Mouse (Mus musculus): Measurements from ENCODE around the gene Ak8.

Ak8 gene

DNA sequence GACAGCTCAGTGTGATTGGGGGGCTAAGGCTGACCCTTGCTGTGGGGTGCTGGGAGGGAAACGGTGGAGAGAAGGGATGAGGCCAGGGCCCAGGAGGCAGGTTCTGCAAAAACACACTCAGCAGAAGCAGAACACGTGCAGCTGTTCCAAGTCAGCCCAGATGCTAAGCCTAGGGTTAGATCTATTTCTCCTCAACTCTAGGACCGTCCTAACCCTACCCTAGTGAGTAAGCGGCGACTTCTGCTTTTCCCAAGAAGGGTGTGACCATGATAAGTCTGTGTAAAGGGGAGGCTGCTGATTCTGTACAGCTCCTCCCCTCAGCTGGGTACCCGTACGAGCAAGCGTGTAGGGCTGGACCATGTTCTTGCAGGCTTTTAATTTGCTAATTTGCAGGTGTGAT, 96.3 kb downstream of the Ak8 start:
- DNase-seq (ENCODE audit: low spot score in 2 of 2) = no peak

DNA sequence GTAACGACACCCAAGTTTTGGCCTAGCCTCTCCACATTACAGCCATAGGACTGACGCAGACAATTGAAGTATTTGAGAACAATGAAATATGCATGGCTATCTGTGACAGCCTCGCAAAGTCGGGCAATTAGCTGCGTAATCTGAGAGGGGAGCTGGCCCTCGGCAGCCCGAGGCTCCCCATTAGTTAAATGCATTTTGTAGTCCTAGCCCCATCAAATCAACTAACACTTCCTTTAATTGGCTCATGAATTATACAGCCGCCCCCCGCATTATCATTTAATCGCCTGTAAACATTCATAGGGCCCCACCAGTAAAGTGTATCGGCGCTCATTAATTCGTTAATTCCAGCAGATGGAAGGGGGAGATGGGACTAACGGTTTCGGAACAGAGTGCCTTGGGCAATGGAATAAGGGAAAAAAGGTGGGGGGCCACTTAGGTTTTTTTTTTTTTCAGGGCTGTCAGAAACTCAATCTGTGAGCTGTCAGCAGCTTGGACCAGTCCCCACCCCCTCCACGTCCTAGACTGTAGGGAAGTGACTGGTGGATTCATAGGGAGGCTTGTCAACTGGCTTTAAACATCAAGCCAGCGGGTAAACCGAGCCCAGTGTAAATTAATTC, 97.6 kb downstream of the Ak8 start:
- DNase-seq (ENCODE audit: low spot score in 2 of 2) = no peak

DNA sequence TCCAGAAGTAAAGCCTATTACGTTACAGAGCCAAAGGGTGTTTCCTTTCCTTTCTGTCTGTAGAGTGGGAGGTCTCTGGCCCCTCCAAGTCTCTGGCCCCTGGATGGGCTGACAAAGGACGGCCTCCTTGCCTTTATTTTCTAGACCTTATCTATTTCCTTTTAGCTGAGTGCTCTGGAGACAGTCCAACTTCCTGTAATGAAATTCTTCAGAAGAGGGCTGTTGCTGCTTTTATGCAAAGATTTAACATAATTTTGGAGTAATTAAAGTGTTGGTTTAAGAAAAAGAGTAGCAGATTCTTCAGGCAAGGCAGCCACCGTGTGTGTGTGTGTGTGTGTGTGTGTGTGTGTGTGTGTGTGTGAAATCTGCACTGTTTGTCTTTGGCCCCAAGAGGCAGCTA, 98.4 kb downstream of the Ak8 start:
- no peak for DNase-seq (ENCODE audit: low spot score in 2 of 2)

DNA sequence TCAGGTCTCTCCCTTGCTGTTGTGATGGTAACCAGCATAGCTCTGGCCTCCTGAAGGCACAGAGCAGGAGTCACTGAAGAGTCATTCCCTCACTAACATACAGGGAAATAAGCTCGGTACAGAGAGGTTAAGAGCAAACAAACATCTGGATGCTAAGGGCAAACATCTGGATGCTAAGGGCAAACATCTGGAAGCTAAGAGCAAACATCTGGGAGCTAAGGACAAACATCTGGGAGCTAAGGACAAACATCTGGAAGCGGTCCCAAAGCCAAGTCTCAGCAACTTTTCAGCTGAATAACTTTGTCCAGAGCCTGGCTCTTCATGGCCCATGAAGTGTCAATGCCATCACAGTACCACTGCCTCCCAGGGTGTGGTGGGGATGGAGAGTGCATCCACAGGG, 99.6 kb downstream of the Ak8 start:
- DNase-seq (ENCODE audit: low spot score in 2 of 2) = no peak

- DNase-seq (ENCODE audit: low spot score in 2 of 2) = no peak
These were observed 103.4 kb downstream of the Ak8 start for GRCm38 (mm10) chr2:28803406-28803805.

DNA sequence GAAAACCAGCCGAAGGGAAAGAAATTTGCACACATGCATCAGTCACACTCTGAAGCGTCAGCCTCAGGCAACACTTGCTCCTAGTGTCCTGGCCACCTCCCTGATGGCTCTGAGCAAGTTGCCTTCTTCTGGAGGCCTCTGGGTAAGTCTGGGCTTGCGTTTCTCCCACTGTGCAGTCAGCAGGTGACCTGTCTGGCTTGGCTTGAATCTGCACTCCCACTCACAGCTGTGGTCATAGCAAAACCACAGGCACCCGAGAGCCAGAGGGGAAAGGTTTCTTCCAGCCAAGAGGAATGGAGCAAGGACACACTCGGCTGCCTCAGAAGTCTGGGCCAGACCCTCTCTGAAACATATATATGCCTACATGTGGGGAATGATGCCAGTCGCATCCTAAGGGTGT, 108.9 kb downstream of the Ak8 start:
- DNase-seq (ENCODE audit: low spot score in 2 of 2) = no peak

GRCm38 (mm10) chr2:28810260-28811013, 110.5 kb downstream of the Ak8 start:
- DNase-seq (ENCODE audit: low spot score in 2 of 2) = no peak

DNA sequence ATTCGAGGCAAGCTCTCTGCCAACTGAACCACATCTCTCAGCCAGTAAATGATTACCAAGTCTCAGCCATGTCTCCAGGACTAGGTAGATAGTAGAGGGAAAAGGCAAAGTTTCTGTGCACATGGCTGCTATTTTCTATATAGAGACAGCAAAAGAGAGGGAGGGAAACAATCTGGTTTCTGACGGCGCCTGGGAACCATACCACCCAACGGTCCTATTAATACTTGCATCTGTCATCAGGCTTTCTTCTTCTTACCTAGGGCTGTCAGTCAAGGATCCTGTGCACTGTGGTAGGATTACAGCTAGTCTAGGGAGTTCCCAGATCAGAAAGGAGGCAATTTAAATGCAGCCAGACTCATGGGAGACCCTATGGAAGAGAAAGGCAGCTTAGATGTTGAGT, 118.9 kb downstream of the Ak8 start:
- DNase-seq (ENCODE audit: low spot score in 2 of 2) = no peak

DNA sequence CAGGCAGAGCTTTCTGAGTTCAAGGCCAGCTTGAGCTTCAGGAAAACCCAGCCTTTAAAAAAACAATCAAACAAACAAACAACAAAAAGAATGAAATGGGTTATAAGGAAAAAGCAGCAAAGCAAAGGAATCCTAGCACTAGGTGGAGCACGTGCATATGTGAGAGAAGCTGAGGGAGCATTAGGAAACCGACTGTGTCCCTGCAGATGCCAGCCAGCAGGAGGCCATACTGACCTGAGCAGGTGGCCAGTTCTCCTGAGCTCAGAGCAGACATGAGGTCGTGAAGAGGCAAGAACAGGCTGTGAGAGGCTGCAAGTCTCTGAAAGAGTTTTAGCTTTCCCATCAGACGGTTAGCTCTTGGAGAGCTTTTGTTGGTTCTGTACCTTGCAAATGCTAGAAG, 129.3 kb downstream of the Ak8 start:
- DNase-seq (ENCODE audit: low spot score in 2 of 2) = no peak

- no peak for DNase-seq (ENCODE audit: low spot score in 2 of 2)
These were observed 136.4 kb downstream of the Ak8 start for GRCm38 (mm10) chr2:28836181-28836940.

GRCm38 (mm10) chr2:28839501-28840221, 139.7 kb downstream of the Ak8 start:
- peak in 1 of 2 experiments; percentile 42 for DNase-seq (ENCODE audit: low spot score in 2 of 2)

DNA sequence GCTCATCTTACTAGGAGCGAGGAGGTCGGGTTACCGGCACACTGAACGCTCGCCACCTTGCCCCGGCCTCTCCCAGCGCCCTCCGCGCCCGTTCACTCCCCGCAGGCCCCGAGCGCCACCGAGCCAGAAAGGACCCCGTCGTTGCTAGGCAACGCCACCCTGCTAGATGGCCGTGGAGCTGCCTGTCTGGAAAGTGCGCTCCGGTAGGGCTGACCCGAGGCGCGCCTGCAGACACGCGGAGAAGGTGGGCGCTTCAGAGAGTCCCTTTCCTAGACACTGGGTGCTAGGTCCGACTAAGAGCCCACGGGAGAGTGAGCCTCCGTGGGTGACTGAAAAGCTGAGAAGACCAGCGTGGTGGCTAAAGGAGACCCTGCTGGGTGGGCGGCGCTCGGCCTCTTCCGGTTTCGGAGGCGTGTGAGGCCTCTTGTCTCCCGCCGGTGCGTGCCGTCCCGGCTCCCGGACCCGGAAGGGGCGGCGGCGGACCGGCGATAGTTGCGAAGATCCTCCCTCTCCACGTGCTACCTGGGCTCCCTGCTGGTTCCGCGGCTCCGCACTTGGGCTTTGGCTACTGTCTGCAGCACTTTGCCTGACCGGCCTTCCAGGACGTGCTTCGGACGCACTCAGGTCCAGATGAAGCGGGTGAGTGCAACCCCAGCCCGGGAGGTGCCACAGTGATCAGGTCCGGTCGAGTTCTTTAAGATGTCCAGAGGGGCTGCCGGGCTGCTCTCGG, 140.4 kb downstream of the Ak8 start, which contains the start of the genes Gtf3c4 and Ddx31:
Gene Gtf3c4, minus strand, starts transcription at position 139 of the 730 bp plus-strand sequence.
Gene Ddx31, plus strand, starts transcription at position 185 of the 730 bp plus-strand sequence.
- peak; percentile 93 to 98 for DNase-seq (ENCODE audit: low spot score in 2 of 2)

GRCm38 (mm10) chr2:28842042-28842441, 142.1 kb downstream of the Ak8 start:
- no peak for DNase-seq (ENCODE audit: low spot score in 2 of 2)

DNA sequence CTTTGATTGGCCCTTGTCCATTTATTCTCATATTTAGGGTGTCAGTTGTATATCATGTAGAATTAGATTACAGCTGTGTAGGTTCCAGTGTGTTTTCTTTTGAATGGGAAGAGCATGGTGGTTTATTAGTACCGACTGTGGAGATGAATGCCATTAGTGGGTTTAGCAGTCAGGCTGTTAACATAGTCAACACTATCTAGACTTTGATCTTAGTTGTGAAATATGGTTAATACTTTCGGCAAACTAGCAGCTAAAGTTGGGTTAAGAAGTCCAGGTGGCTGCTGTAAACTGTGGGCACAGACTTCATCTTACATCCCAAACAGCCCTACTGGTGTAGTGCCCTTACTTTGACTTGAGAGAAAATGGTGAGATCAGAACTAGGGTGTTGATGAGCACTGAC, 148.9 kb downstream of the Ak8 start:
- no peak for DNase-seq (ENCODE audit: low spot score in 2 of 2)

DNA sequence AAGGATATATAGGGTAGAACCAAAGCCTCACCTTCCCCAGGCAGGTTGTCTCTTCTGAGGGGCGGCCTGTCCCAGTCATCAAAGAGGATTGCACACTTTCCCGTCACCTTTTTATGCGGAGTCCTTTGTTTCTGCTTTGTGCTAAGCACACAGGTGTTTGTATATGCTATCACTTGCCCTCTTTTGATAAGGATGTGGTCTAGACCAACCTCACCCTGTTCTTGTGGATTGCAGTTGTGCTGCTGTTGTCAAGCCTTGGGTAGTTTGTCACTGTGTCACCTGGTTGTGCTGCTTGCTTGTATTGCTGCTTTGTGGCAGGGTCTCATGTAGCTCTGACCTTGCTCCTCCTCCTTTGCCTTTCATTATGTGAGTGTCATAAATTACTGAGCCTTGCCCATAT, 152.6 kb downstream of the Ak8 start:
- DNase-seq (ENCODE audit: low spot score in 2 of 2) = no peak

GRCm38 (mm10) chr2:28855773-28856172, 155.8 kb downstream of the Ak8 start:
- DNase-seq (ENCODE audit: low spot score in 2 of 2) = no peak

DNA sequence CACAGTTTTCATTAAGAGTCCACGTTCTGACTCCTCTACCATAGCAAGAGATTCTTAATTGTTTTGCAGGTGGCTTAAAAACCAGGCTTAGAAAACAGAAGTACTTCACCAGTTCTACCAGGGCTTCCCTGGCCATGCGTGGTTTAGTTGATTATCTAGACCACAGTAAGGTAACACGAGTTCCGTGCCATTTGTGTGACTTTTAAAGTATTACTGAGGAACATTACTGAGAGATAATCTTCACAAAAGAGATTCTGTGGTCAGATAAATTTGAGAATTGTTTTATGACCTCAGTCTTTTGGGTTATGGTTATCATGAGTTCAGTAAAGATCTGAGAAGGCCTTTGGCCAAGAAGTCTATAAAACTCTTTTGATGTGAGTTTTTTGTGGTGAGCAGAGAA, 159.3 kb downstream of the Ak8 start:
- no peak for DNase-seq (ENCODE audit: low spot score in 2 of 2)

- DNase-seq (ENCODE audit: low spot score in 2 of 2) = no peak
These were observed 160.9 kb downstream of the Ak8 start for GRCm38 (mm10) chr2:28860678-28861423.
